Mouse (Mus musculus): ENCODE measurements around the gene Utp14a.

DNA sequence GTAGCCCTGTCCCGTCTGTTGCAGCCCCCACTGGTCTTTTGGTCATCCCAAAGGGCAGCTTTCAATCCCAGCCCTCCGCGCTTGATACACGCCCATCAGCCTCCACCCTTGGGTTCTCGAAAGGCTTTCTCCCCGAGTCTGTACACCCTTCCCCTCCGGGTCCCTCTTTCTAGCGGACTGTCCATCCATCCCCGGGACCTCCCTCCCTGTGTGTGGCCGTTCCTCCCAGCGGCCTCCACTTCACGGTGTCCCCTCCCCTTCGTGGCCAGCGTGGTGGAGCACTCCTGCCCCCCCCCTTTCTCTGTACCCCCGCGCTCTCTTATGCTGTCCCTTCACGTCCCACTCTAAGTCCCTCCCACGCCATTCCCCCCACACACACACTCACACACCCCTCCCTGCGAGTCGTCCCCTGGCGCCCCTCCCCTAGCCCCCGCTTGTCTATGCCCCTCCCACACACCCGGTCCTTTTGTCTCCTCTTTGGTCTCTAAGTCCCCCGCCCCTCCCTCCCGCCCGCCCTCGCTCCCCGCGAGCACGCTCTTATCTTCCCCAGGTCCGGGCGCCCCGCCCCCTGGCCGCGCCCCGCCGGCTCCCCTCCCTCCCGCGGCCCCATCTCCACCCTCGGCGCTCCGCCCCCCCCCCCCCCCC, 28.5 kb downstream of the Utp14a start:
- no peak for TF ChIP-seq POLR2A (IDR thresholded peaks at IDR 0.05; ENCODE audit: extremely low read depth, insufficient read depth, low read length)
- no peak for TF ChIP-seq CTCF (IDR thresholded peaks at IDR 0.05; ENCODE audit: extremely low read depth, insufficient read depth, low read length)
